Mouse (Mus musculus) embryonic fibroblast, embryonic 13.5 days (primary cell): Measurements from ENCODE around the gene Tnrc6a.

Experiments
- CTCF ChIP-seq: IDR thresholded peaks from 2 replicates; pipeline ENCODE4 v1.5.1; 2011; ENCODE audit warnings: mild to moderate bottlenecking, control low read depth, low read length, moderate library complexity, borderline replicate concordance; ENCODE audit not compliant: insufficient read depth
- POLR2A ChIP-seq: IDR thresholded peaks from 2 replicates; pipeline ENCODE4 v1.6.1; 2011; ENCODE audit warnings: low read depth, mild to moderate bottlenecking, control low read depth, low read length, moderate library complexity

DNA sequence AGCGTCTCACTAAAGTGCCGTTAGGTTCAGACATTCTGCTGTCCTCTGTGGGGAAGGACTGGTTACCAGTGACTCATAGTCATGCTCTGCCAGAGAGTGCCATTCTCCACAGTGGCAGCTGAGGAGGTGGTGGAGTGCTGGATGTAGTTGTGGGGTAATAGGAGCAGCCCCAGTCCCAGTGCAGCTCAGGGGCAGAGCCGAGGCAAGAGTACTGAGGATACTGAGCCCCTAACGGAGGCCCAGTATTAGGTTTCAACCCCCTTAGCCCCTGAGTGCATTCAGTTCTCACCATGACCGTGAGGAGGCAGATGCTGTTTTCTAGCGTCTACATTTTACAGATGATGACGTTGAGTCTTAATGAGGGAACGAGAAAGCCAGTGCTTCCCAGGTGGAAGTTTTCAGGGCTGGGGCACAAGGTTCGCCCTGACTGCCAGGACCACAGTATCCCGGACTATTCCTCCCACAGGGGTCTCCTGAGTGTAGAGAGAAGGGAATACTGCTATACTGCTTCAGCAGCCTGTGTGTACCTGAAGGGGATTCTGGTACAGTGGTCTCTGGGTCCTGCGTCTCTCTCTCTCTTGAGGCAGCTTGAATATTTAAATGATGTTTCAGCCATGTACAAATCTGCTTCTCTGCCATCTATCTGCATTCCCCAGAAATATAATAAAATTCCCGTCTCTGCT, 40.1 kb upstream of the Tnrc6a start:
- TF ChIP-seq CTCF (no peak), POLR2A (no peak)
